Mouse (Mus musculus): ENCODE measurements around the gene Oprd1. TPM values are rescaled to one million over a fixed set of nuclear protein-coding genes. Genes with fewer than 3 reads are reported as not detected.

The Oprd1 gene
- polyA plus RNA-seq, 2 experiments from 2014 or later: not detected

DNA sequence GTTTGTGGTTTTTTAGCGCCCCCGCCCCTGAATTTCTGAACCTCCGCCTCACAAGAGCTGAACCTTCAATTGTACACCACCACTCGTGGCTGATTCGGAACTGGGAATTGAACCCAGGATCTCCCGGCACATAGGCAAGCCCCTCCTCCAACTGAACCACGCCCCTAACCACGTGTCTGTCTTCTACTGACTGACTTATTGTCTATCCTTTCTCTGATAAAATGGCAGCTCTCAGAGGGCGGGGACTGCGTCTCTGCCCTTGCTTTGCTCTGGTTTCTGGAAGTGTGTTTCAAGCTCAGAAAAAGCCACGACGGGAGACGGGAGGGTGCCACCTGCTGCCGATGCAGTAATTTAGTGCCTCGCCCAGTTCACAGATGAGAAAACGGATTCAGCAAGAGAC, 10.4 kb downstream of the Oprd1 start:
- ATAC-seq: no peak

DNA sequence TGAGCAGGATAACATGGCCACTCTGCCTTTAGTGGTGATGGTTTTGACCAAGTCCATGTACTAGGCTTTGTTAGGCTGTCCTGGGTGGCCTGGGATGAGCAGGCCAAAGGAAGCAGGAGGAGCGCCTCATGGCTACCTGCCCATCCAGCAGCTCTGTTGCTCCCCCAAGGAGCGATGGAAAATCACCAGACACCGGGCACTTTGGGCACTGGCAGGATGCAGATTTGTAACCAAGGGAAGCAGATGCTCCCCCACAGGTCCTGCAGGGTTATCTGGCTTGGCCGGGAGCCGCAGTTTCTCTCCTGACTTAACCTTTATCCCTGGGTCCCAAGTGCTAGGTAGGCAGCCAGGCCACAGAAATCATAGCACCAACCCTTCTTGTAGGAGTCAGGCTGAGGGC, 10.9 kb downstream of the Oprd1 start:
- ATAC-seq: no peak

GRCm38 (mm10) chr4:132132297-132132696, 12.0 kb downstream of the Oprd1 start:
- ATAC-seq: no peak

GRCm38 (mm10) chr4:132131790-132132189, 12.5 kb downstream of the Oprd1 start:
- ATAC-seq: no peak

DNA sequence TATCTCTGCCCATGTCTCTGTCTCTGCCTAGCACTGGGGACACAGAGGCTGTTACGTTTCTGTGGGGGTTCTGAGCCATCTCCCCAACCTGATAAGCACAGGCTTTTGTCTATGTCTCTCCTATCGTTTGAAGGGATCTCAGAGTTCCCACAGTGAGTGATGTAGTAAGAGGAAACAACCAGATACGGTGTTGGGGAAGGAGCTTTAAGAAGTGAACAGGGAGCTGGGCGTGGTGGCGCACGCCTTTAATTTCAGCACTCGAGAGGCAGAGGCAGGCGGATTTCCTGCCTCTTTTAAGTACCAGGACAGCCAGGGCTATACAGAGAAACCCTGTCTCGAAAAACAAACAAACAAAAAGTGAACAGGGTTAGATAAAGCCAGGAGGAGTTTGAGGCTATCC, 13.2 kb downstream of the Oprd1 start:
- ATAC-seq: no peak

DNA sequence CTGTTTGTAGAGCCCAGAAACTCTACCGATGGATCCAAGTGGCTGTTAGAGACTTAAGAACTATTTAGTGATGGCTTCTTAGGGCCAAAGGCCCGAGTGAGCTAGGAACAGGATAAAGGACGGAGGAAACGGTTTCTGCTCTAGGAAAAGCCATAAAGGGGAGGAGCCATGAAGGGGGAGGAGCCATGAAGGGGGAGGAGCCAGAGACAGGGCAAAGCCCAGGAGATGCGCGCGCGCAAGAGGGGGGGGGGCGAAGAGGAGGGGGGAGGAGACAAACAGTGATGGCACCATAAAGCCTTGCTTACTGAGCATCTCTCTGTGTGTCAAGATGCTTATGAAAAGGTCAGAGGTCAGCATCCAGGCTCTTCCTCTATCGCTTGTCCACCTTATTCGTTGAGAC, 13.6 kb downstream of the Oprd1 start:
- ATAC-seq: no peak

DNA sequence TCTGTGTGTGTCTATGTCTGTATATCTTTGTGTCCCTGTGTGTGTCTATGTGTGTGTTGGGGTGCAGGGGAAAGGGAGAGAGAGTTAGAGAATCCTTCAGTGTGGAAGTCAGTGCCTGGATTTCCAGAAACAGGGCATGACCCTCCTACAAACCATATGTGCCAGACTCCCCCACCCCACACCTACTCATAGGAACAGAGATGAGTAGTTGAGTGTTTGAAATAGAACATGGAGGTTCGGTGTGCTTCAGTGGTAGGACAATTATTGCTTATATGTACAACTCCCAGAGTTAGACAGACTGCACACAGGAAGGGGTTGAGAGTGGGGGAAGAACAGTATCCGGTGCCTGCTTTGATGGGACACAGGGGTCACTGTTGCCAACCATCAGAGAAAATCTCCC, 14.2 kb downstream of the Oprd1 start:
- no peak for ATAC-seq

- no peak for ATAC-seq
These were observed 15.2 kb downstream of the Oprd1 start for GRCm38 (mm10) chr4:132128997-132129636.

- no peak for ATAC-seq
These were observed 17.2 kb downstream of the Oprd1 start for GRCm38 (mm10) chr4:132127091-132127490.

DNA sequence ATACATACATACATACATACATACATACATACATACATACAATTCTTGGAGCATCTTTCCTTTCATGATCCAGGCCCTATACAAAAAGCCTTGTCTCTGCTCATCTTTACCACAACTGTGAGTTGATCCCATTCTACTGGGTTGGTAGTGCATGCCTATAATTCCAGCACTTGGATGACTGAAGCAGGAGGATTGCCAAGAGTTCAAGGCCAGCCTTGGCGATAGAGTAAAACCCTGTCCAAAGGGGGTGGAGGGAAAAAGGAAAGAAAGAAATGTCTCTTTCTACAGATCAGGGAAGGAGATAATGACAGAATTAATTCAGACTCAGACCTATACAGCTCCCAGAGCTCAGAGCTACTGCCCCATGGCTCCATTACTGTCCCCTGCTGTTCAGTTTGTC, 21.1 kb downstream of the Oprd1 start:
- no peak for ATAC-seq

GRCm38 (mm10) chr4:132121674-132122073, 22.6 kb downstream of the Oprd1 start:
- ATAC-seq: no peak

GRCm38 (mm10) chr4:132119566-132119965, 24.7 kb downstream of the Oprd1 start:
- no peak for ATAC-seq

- ATAC-seq: no peak
These were observed 28.0 kb downstream of the Oprd1 start for GRCm38 (mm10) chr4:132116315-132116714.

DNA sequence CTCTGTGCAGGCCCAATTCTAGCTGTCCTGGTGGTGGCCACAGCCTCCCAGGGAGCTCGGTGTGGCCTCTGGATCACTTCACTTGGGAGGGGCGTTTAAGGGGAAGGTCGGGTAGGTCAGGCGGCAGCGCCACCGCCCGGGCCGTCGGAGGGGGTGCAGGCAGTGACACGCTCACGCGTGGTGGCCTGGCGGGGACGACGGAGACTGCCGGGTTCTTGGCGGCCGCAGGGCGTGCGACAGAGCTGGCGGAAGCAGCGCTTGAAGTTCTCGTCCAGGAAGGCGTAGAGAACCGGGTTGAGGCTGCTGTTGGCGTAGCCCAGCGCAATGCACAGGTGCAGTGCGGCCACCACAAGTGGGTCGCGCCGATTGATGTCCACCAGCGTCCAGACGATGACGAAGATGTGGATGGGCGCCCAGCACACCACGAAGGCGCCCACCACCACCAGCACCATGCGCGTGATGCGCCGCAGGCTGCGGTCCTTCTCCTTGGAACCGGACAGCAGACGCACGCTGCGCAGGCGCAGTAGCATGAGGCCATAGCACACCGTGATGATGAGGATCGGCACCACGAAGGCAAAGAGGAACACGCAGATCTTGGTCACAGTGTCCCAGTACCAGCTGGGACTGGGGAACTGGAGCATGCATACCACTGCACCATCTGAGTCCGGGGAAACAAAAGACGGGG, 30.7 kb downstream of the Oprd1 start:
- no peak for ATAC-seq

DNA sequence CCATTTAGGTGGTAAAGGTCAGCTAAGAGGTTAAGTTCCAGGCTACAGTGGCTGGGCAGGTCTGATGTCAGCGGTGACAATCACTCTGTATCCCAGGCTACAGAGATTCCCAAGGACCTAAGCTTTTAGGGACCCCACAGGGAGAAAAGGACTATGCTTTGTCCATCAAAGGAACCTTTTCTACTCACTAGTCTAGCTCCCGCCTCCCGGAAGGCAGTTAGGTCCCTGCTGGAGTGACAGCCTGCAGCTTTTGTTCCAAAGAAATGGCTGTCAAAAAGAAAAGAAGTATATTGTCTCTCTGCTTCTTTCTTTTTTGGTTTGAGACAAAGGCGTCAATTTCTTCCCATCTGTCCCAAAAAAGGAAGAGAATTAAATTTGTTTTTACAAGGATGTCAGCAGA, 33.1 kb downstream of the Oprd1 start:
- no peak for ATAC-seq

- no peak for ATAC-seq
These were observed 36.1 kb downstream of the Oprd1 start for GRCm38 (mm10) chr4:132108221-132108620.

DNA sequence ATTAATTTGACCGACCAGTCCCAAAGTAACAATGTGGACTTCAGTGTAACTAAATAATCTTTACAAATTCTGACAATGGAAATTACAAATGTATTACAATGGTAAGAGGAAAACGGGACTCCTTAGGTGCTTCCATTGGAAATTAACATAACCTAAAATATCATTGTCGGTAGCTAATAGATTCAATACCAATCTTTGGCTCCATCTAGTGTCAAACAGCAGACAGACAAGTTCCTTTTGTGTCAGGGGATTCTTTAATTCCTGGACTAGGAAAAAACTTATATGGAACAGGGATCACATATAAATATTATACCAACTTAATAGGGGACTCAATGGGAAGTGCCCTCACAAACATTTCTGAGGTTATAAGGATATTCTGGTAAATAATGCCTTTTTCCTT, 43.1 kb downstream of the Oprd1 start:
- no peak for ATAC-seq

GRCm38 (mm10) chr4:132099548-132099947, 44.7 kb downstream of the Oprd1 start:
- no peak for ATAC-seq

GRCm38 (mm10) chr4:132095043-132095442, 49.2 kb downstream of the Oprd1 start:
- ATAC-seq: no peak

- ATAC-seq: no peak
These were observed 50.4 kb downstream of the Oprd1 start for GRCm38 (mm10) chr4:132093928-132094327.

- ATAC-seq: no peak
These were observed 51.1 kb downstream of the Oprd1 start for GRCm38 (mm10) chr4:132093136-132093535.

GRCm38 (mm10) chr4:132088921-132089320, 55.4 kb downstream of the Oprd1 start:
- no peak for ATAC-seq

- no peak for ATAC-seq
These were observed 59.2 kb downstream of the Oprd1 start for GRCm38 (mm10) chr4:132085114-132085513.

DNA sequence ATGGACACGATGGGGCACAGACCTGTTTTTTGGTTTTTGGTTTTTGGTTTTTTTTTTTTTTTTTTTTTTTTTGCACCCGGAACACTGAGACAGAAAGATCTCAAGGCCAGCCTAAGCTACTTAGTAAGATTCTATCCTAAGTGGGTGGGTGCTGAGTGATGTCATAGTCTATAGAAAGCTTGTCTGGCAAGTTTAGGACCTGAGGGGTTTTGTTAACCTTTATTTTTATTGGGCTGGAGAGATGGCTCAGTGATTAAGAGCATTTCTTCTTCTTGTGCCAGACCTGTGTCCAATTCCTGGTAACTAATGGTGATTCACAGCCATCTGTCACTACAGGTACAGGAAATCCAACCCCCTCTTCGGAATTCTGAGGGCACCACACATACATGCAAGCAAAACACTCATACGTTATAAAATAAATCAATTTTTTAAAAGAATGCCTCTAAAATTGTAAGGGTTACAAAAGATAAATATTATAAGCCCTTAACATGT, 63.7 kb downstream of the Oprd1 start:
- ATAC-seq: no peak
